Mouse (Mus musculus) adrenal gland, adult 2 months (tissue): ENCODE results near the gene Dyrk1a. TPM values are rescaled to one million over a fixed set of nuclear protein-coding genes. Genes with fewer than 3 reads are reported as not detected.
A peak's percentile ranks its signal among the peaks of the same experiment; 100 is the strongest.

Source experiments
- DNase-seq: peaks from one replicate; pipeline ENCODE4 v3.0.0; 2021
- long read RNA-seq: library from polyadenylated mRNA; stranded (forward); transcript quantifications from one replicate; pipeline ENCODE4 v2.0.0, GENCODE M21; 2021
- polyA plus RNA-seq: library from polyadenylated mRNA; depleted of rRNA; stranded (reverse); fragments of >200 nt; gene quantifications from 2 replicates; pipeline ENCODE4 v1.2.3, GENCODE M21; 2012; rRNA removed
- total RNA-seq, 2 experiments: library from RNA; stranded (reverse); gene quantifications; 2 replicates each; pipeline ENCODE4 v1.2.3; 2021

The Dyrk1a gene
- total RNA-seq (10 to 100 TPM; 60.5 to 97.8 TPM), polyA plus RNA-seq (20.5 and 32.0 TPM in 2 replicates)
- long read RNA-seq, full-length matches to known transcripts, result 4 of 8 reads
- long read RNA-seq, partial matches to known transcripts, result 1 of 8 reads
- long read RNA-seq, other reads (novel, unspliced or antisense), result 3 of 8 reads

- DNase-seq, result peak; percentile 100
Observed at GRCm38 (mm10) chr16:94569229-94570176, at the start of gene Dyrk1a. Gene Dyrk1a, plus strand, starts transcription at chr16:94570010.

- DNase-seq, result peak; percentile 46
Observed at GRCm38 (mm10) chr16:94523594-94524377, 46.0 kb upstream of the Dyrk1a start.

- no peak for DNase-seq
Observed at GRCm38 (mm10) chr16:94524691-94525090, 45.1 kb upstream of the Dyrk1a start.

GRCm38 (mm10) chr16:94525955-94526343 lies 43.9 kb upstream of the Dyrk1a start:
- no peak for DNase-seq

- DNase-seq, result peak; percentile 98
Observed at GRCm38 (mm10) chr16:94526344-94527151, 43.3 kb upstream of the Dyrk1a start, which contains the start of gene Vps26c. Gene Vps26c, minus strand, starts transcription at chr16:94526830.

- no peak for DNase-seq
Observed at GRCm38 (mm10) chr16:94527152-94527534, 42.7 kb upstream of the Dyrk1a start.

- no peak for DNase-seq
Observed at GRCm38 (mm10) chr16:94527546-94527945, 42.3 kb upstream of the Dyrk1a start.

- no peak for DNase-seq
Observed at GRCm38 (mm10) chr16:94531268-94531667, 38.5 kb upstream of the Dyrk1a start.

GRCm38 (mm10) chr16:94533679-94534078 lies 36.1 kb upstream of the Dyrk1a start:
- no peak for DNase-seq

- no peak for DNase-seq
Observed at GRCm38 (mm10) chr16:94535716-94536115, 34.1 kb upstream of the Dyrk1a start.

GRCm38 (mm10) chr16:94536417-94537158 lies 33.2 kb upstream of the Dyrk1a start:
- peak; percentile 58 for DNase-seq

- peak; percentile 81 for DNase-seq
Observed at GRCm38 (mm10) chr16:94537159-94537527, 32.7 kb upstream of the Dyrk1a start.

GRCm38 (mm10) chr16:94540140-94540539 lies 29.7 kb upstream of the Dyrk1a start:
- DNase-seq, result no peak

- no peak for DNase-seq
Observed at GRCm38 (mm10) chr16:94542898-94543297, 26.9 kb upstream of the Dyrk1a start.

- peak; percentile 79 for DNase-seq
Observed at GRCm38 (mm10) chr16:94544540-94545105, 25.2 kb upstream of the Dyrk1a start.

- DNase-seq, result no peak
Observed at GRCm38 (mm10) chr16:94545781-94546562, 23.8 kb upstream of the Dyrk1a start.

- DNase-seq, result no peak
Observed at GRCm38 (mm10) chr16:94549813-94550212, 20.0 kb upstream of the Dyrk1a start.

GRCm38 (mm10) chr16:94551934-94552333 lies 17.9 kb upstream of the Dyrk1a start:
- DNase-seq, result no peak

GRCm38 (mm10) chr16:94555346-94555745 lies 14.5 kb upstream of the Dyrk1a start:
- DNase-seq, result no peak

GRCm38 (mm10) chr16:94556228-94556627 lies 13.6 kb upstream of the Dyrk1a start:
- DNase-seq, result peak; percentile 45
